Mouse (Mus musculus) Muller cell, postnatal 12 days (primary cell): ENCODE results near the gene Slc44a3.
"Not testable (repeated sequence)": the region's sequence is repeated elsewhere in the genome, so short reads cannot be mapped to it uniquely, and the experiment has no call there.

ENCODE experiments used
- DNase-seq: peaks from one replicate; pipeline ENCODE4 v3.0.0-alpha.2; 2015; ENCODE audit errors: inconsistent ontology term

Gene Slc44a3

DNA sequence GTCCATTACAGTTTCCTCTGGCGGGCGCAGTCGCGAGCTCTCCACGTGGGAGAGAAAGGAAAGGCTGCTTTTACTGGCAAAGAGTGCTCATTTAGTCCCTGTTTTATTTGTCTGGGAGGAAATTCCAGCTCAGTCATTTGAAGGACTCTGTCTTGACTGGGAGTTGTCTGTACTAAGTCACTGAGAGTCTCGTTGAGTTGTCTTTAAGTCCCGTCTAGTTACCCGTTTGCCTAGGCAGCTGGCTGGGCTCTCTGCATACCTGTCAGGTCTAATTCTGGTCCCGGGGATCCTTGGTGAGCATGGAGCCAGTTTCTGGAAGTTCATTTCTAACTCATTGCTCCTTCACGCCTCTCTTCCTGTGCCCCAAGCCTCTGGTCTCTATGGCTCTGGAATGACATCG is 20.5 kb upstream of the Slc44a3 start:
- DNase-seq = no peak

GRCm38 (mm10) chr3:121550370-121550769 is 18.2 kb upstream of the Slc44a3 start:
- DNase-seq = no peak

- peak; percentile 58 for DNase-seq
These were observed 15.8 kb upstream of the Slc44a3 start for GRCm38 (mm10) chr3:121547851-121548624.

GRCm38 (mm10) chr3:121540621-121541020 is 8.4 kb upstream of the Slc44a3 start:
- DNase-seq = no peak

GRCm38 (mm10) chr3:121539871-121540431 is 7.7 kb upstream of the Slc44a3 start:
- DNase-seq = peak; percentile 76

DNA sequence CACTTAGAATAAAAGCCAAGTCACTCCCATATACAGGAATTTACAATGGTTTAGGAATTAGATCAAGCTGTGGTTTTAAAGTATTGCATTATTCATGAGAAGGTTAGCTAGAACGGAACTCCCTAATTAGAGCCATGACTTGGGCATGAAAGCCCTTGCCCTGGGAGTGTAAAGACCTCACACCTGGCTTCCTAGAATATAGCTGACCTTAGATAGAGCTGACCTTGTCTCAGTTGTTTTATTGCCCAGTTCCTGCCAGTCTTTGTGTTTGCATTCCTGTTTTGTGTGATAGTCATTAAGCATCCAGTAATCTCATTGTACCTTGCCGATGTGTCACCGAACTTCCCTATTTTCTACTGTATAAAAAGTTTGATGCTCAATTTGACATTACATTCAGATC is 6.6 kb upstream of the Slc44a3 start:
- not testable (repeated sequence) for DNase-seq

- DNase-seq = no peak
These were observed 5.8 kb upstream of the Slc44a3 start for GRCm38 (mm10) chr3:121537996-121538395.

DNA sequence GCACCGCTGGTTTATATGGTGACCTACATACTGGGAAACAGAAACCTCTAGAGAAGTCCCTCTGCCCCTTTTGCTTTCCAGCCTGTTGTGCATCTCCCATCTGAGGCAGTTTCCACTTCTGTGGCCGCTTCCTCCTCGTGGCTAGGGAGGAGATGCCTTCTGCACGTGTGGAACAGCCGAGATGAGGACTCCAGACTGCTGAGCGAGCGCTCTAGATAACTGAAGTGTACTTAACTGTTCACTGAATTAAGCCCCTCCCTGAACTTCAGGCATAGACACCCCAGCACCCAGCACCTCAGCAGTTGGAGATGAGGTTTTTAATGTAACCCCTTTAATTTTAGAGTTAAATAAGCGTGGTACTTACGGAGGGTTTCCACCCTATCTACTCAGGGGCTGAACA is 4.6 kb upstream of the Slc44a3 start:
- DNase-seq = no peak

GRCm38 (mm10) chr3:121535813-121536504 is 3.8 kb upstream of the Slc44a3 start:
- peak; percentile 55 for DNase-seq

DNA sequence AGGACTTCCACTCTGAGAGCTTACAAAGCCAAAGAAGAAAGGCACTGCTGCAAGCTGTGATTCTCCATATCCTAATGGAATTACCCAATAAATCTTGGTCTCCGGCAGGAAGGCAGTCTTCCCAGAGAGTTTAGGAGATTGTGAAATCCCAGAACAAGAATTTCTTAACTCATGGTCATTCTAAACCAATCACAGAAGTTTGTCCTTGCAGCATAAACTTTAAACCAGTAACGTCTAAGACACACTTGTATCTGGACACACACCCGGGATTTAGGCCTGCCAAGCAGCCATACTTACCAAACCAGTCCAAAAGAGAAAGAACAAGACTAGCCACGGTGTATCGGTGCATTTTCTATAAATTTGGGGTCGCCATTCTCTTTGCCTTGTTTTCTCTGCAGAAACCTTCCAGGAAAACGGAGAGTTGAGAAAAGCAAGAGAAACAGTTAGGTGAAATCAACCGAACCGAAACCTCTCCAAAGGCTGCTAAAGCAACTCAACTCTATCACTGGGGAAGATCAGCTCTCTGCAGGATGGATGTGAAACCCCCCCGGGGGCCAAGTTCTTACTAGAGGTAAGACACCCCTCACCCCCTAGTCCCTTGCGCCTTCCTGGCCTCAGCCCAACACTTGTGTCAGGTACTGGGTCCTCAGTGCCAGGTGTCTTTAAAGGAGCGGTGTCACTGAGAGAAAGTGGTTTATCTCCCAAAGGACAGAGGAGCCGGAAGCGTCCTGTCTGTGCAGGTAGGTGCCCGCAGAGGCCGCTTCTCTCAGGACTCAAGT is 645 bp downstream of the Slc44a3 start:
- DNase-seq = no peak

DNA sequence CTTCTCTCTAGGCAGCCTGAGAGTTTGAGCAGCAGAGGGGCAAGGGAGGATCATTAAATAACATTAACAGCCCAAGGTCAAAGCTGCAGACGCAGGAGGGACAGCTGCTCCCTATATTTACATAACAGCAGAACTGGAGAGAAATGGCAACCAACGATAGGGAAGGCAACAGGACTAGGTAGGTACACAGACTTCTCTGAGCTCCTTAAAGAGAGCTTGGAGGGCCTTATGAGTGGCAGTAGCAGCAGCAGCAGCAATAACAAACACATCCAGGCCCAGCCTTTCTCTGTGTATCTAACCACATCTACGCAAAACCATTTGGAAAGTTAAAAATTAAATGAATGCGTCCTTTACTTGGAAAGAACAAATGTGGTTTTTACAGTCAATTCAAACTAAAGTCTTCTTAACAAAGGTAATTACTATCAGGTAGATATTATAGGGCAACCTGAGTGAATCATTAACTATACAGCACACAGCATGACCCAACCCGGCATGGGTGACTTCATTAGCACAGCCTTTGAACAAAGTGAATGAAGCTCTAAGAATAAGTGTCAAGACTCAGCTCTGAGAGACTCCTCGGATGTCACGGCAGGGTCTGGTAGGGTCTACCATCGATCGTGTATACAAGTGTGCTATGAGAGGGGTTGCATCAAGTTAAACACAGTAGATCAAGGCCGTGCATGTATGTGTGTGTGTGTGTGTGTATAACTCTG is 1.5 kb downstream of the Slc44a3 start:
- no peak for DNase-seq

DNA sequence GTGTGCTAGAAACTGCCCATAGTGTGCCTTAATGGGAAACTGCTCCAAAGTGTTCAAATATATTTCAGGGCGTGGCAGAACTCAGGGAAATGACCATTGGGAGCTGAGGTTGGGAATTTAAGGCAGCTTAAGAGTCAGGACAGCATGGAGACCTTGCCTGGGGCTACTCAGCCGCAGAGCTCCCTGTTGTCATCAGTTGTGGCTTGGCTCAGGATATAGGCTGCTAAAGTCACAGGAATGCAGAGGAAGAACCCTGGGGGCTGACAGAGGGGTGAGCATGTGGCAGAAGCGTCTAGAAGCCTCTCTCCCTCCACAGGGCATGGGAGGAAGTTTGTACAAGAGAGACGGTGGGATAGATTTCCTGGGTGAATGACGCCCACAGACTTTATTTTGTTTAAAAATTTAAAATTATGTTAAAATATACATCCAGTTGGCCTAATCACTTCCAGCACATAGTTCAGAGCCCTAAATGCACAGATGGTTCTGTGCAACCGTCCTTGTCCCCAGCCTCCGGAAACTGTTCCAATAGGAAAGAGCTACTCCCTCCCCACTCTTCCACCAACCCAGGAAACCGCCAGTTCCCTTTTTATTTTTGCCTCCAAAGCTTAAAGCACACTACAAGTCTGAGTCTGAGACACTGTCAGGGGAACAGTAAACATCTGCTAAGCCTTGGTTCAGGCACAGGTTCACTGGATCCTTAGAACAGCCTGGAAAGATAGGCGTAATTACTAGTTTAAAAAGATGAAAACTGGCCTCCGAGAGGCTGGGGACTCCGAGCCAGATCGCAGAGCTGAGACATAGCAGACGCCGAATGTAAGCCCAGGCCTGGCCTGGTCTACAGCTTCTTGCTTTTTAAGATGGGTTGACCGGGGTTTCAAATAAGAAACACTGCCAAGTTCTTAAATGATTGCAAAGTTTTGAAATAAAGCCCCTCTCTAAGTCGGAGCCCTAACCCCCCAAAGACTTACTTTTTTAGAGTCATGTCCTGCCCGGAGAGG is 5.8 kb downstream of the Slc44a3 start:
- peak; percentile 12 for DNase-seq

DNA sequence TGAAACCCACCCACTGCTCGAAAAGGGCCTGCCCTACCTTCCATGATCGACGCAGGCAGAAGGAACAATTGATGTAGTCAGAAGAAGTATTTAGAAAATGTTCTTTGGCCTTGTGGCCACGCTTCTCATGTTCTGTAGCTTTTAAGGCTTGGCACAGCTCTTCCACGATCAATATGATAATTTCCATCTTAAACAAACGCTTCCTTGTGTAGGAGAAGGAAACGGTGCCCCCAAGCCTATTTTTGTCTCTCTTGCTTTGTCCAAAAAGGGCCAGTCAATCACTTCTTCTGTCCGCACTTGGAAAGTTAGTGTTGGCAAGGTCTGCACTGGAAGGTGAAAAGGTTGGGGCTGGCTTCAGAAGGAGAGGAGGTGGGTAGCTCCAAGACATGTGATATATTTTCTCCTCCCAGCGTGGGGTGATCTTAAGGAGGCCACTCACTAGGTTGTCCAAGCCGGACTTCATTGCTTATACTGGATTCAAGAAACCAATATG is 10.5 kb downstream of the Slc44a3 start:
- DNase-seq = no peak

DNA sequence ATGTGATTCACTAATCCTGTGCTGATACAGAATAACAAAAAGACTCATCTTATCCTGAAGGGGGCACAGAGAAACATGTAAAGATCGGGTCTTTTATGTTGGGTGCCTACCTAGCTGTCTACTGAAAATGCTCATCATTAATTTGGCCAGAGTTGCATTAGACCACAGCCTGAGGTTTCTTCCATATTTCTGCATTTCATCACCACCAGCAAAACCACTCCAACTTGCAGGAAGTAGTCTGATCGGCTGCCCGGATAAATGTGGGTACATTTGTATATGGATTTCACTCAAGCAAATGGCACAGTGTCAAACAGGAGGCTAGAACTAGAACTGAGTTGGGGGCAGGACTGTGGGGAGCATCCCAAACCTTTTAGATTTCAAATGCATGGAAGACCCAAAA is 11.1 kb downstream of the Slc44a3 start:
- no peak for DNase-seq

GRCm38 (mm10) chr3:121517030-121517429 is 15.2 kb downstream of the Slc44a3 start:
- DNase-seq = no peak

- DNase-seq = no peak
These were observed 23.1 kb downstream of the Slc44a3 start for GRCm38 (mm10) chr3:121509141-121509540.

DNA sequence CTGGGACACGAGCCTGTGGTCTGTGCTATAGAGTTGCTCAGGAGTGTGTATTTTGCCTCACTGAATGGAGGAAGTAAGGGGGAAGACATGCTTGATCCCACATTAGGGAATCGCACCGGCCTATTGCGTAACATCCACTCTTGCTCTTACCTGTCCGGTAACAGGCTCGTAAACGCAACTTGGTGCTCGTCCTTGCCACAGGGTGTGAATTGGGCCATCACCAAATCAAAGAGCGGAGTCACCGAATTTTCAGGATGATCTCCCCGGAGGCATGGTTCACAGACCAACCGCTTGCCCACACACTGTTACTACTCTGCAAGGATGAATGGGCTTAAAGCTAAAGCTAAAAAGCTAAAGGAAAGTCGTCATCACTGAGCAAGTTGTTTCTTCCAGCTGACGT is 24.5 kb downstream of the Slc44a3 start:
- DNase-seq = no peak

DNA sequence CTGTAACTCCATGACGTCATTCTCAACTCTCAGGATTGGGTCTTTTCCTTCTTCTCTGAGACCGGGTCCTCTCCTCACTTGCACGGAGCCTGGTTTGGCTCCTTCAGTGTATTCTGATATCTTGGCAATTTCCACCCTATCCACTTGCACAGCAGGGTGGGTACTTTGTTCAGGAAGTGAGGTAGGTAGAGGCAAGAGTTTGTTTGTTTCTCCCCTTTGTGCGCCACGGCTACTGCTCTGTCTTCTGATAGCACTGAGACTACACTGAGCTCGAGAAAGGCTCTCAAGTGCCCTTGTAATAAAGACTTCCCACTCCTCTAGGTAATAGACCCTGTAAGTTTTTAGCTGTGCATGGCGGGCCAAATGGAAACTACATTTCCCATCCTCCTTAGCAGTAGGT is 25.4 kb downstream of the Slc44a3 start:
- no peak for DNase-seq

DNA sequence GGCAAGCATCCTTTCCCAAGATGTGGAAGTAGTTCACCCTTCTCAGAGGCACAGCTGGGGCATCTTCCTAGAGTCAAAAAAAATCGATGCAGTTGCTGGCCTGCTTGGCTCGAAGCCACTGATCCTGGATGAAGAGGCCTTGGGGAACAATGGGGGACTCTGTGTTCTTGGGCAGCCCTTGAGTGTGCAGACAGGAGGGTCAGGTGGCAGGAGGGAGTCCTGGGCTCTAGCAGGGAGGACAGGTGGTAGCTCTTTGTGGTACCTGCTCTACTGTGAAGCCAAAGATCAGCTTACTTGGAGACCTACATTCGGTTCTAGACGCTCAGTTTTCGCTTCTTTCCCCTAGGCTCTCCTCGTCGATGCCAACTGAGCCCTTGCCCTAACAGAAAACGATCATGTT is 26.0 kb downstream of the Slc44a3 start:
- no peak for DNase-seq

- no peak for DNase-seq
These were observed 27.2 kb downstream of the Slc44a3 start for GRCm38 (mm10) chr3:121504927-121505487.
